Mouse (Mus musculus): ENCODE data around the gene Fh1.

DNA sequence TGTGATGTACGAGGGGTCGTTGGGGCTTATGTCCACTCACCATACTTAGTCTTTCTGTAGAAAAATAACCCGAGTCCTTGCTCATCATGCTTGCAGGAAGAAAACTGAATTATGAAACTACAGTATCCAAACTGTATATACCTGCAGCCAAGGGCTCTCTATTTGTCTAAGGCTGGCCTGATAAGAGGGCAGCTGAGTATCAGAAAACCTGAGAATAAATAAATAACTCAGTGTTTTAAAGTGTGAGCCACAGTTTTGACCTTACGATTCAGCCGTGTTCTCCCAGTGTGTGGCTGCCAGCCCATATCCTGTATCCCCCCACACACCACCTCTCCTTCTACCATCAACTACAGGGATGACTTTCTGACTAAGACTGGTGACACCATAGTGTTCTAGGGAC, 38.8 kb downstream of the Fh1 start:
- no peak for TF ChIP-seq CTCF (IDR thresholded peaks at IDR 0.05; ENCODE audit: low read depth)
- no peak for TF ChIP-seq EP300 (optimal IDR thresholded peaks at IDR 0.05)
